Mouse (Mus musculus) naive thymus-derived CD4-positive, alpha-beta T cell, adult 2 months (primary cell): Measurements from ENCODE around the gene Actl7a.

ENCODE experiments used
- DNase-seq: peaks from one replicate; pipeline ENCODE4 v3.0.0-alpha.2; 2011; ENCODE audit warnings: low read depth

Actl7a gene

DNA sequence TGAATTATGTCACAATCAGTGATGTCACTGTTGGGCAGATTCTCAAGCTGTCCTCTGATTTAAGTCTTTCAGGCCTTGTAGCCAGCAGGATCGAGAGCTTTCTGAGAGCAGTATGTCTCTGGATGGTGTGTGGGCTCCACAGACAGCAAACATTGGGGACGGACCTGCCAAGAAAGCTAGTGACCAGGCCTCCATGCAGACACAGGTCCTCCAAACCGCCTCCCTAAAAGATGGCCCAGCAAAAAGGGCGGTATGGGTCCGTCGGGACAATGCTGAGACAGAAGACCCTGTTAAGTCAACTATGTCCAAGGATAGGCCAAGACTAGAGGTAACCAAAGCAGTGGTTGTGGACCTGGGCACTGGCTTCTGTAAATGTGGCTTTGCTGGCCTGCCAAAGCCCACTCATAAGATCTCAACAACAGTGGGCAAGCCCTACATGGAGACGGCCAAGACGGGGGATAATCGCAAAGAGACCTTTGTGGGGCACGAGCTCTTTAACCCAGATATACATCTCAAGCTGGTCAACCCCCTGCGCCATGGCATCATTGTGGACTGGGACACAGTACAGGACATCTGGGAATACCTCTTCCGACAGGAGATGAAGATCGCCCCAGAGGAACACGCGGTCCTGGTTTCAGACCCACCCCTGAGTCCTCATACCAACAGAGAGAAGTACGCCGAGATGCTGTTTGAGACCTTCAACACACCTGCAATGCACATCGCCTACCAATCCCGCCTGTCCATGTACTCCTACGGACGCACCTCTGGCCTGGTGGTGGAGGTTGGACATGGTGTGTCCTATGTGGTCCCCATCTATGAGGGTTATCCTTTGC lies at the start of gene Actl7a:
Actl7a (plus strand) TSS at position 51 of the 833 bp plus-strand sequence.
- DNase-seq, result no peak

- no peak for DNase-seq
Observed at GRCm38 (mm10) chr4:56696401-56696800, 46.8 kb upstream of the Actl7a start.

- DNase-seq, result no peak
Observed at GRCm38 (mm10) chr4:56698671-56699070, 44.5 kb upstream of the Actl7a start.

GRCm38 (mm10) chr4:56702234-56702633 lies 41.0 kb upstream of the Actl7a start:
- DNase-seq, result no peak

GRCm38 (mm10) chr4:56713155-56713554 lies 30.1 kb upstream of the Actl7a start:
- DNase-seq, result no peak

GRCm38 (mm10) chr4:56716801-56717200 lies 26.4 kb upstream of the Actl7a start:
- no peak for DNase-seq

DNA sequence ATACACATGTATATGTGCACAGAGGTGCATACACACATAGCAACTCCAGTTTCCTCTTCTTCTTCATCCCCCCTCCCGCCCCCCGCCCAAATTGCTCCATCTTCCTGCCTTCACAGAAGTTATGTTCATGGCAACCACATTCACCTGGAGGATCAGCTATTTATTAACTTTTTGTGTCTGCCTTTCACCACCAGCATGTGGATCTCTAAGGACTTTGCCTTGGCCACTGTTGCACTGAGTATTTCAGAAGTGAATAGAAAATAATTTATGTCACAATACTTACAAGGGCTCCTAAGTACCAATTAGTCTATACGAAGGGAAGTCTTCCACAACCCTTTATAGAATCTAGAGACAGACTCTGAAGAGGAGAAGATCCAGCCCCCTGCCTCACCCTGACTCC lies 25.3 kb upstream of the Actl7a start:
- DNase-seq, result no peak

DNA sequence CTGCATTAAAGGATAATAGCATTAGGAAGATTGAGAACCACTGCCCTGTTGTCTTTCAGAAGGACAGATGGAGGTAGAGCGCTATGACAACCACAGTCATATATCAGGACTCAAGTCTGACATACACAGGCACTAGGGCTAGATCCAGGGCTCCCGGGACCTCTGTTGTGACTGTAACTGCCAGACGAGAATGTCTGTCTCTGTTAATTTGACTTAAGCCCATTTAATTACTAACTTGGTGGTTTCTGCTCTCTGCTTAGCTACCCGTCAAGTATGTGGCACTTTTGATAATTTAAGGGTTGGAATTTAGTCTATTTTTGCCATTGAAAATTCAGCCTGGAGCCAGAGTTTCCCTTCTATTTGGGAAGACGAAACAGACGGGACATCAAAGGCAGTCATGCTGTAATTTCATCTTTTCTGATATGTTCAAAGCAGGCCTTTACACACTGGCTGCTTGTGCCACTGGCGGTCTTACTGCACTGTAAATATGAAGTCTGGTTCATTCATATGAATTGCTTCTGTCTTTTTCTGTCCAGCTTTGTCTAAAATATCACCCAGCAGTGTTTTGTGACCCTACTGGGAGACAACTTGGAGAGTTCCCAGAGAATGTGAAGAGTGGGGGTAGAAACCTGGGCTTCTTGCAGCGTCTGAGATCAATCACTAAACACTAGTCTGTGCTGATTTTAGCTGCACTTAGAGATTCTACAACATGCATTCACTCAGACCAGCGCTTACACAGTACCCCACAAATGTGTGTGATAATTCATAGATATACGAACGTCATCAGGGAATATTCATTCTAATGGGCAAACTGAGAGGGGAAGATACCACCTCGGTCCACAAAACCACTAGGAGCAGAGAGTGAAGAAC lies 24.4 kb upstream of the Actl7a start:
- no peak for DNase-seq

DNA sequence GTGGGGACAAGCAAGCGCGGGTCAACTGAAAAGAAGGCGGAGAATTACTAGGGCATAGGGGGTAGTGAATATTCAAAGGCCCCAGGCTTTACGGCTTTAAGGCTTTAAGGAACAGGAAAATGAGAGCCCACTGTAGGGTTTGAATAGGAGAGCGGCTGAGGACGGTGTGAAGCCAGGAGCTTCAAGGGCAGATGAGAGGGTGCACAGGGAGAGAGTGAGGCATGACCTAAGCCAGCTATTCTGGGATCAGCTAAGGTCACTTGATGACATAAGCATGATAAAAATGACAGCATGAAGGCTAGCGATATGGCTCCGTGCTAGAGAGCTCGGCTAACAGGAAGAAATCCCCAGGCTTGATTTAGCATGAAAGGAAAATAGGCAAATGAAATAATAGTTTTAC lies 23.8 kb upstream of the Actl7a start:
- no peak for DNase-seq

DNA sequence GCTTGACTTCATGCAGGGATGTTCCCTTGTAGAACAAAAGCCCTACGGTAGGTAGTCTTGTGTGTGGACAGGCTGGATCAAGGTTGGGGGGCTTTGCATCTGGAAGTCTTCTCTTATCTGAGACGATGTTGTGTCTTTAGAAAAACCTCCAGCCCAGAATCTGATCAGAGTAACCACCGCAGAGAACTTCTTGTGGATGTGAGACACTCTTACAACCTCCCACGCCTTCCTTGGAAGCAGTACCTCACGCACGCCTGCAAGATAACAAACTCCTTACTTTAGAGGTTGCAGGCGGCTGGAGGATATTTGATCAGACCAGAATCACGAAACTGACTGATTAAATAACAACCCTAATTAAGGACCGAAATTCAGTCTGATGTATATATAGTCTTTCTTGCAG lies 22.8 kb upstream of the Actl7a start:
- DNase-seq, result no peak

DNA sequence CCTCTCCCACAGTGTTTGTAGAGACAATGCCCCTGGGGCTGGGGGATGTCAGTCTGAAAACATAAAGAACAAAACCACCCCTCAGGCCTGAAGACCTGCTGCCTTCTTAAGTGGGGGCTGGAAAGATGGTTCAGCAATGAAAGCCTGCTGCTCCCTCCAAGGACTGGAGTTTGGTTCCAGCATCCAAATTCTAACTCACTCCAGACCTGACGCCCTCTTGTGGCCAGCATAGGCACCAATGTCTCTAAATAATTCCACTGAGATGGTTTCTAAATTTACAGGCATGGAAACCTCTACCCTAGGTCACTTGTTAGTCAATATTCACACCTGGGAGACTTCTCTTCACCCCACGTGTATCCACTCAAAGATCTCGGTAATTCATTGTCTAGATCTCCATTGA lies 21.7 kb upstream of the Actl7a start:
- peak; percentile 19 for DNase-seq

DNA sequence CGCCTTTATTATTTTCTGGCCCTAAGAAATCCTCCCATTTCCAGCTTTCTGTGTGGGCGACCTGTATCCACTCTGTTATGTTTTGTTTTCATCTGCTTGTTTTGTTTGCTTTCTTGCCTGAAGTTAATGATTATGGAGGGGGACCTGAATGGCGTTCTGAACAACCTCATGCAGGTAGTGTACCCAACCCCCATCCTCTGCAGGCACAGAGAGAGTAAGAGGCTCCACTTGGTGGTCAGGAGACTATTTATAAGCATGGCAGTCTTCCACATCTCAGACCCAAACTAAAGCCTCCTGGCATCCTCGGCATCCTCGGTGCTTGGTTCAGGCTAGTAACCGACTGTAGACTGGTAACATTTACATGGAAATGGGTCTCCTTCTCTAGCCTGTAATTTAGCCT lies 20.9 kb upstream of the Actl7a start:
- DNase-seq, result no peak

DNA sequence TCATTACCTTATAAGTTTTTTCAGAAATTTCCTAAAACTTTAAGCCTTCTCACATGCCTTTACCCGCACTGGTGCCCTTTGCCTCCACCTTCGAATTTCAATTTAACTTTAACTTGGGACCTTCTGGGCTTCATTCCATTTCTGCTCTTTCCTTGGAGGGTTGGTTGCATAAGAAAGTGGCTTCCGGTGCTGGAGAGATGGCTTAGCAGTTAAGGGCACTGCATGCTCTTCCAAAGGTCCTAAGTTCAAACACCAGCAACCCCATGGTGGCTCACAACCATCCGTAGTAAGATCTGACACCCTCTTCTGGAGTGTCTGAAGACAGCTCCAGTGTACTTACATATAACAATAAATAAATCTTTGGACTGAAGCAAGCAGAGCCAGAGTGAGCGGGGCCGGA lies 20.0 kb upstream of the Actl7a start:
- no peak for DNase-seq

GRCm38 (mm10) chr4:56725839-56726238 lies 17.4 kb upstream of the Actl7a start:
- peak; percentile 5 for DNase-seq

DNA sequence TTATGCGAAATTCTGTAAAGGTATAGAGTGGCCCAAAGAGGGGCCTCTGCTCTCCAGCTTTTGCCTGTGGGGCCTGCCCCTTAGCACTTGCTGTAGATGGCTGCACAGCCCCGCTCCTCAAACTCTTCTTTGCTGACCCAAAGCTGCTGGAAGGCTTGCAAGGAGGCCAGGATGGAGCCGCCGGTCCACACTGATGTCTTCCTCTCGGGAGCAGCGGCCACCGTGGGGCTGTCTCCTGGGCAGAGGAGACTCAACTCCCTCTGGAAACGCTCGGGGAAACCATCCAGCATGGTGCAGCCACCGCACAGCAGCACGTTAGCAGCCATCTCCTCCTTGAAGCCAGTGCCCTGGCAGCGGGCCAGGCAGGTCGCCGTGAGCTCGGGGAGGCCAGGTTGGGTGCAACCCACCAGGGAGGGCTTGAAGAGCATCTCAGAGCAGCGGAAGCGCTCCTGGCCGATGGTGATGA lies 3.2 kb upstream of the Actl7a start, which contains the start of gene Gm26657:
Gm26657 (plus strand) TSS at position 51 of the 466 bp plus-strand sequence.
- no peak for DNase-seq

DNA sequence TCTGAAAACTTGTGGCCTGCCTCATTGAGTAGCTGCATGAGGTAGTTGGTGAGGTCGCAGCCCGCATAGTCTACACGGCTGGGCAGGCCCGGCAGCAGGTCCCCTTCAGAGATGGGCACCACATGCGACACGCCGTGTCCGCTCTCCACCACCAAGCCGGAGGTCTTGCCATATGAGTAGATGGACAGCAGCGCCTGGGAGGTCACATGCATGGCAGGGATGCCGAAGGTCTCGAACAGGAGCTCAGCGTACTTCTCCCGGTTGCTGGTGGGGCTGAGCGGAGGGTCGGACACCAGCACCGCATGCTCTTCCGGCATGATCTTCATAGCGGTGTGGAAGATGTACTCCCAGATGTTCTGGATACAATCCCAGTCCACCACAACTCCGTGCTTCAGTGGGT lies 2.6 kb upstream of the Actl7a start:
- DNase-seq, result no peak

GRCm38 (mm10) chr4:56741041-56741493 lies 2.1 kb upstream of the Actl7a start, which contains the start of gene Actl7b:
TSS of gene Actl7b (minus strand) at chr4:56741443.
- no peak for DNase-seq

- DNase-seq, result no peak
Observed at GRCm38 (mm10) chr4:56742698-56743097, 515 bp upstream of the Actl7a start.

DNA sequence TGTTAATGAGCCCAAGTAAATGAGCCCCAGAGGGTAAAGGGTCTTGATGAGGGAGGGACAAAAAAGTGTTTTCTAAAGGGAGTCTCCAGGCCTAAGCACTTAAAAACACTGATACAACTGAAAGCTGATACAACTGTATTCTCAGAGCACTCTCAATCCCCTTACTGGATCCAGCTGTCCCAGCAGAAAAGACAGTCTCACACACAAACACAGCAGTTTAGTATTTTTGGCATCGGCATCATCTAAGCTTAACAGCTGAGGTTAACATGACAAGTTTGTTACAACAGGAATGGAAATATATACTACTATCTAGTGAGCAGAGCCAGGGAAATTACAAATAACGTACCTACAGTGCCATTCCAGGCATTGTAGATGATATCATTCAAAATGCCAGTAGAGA lies 3.1 kb downstream of the Actl7a start:
- DNase-seq, result no peak

DNA sequence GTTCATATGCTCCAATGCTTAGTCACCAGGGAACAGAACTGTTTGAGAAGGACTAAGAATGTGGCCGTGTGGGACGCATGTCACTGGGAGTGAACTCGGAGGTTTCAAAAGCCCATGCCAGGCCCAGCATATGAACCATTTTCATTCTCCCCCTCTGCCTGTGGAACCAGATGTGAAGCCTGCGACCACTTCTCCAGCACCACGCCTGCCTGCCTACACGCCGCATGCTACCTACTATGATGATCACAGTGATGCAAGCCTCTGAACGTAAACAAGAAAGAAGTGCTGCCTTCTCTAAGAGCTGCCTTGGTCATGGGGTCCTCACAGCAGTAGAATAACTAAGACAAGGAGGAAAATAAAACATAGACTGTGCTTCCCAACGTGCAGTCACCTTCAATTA lies 4.2 kb downstream of the Actl7a start:
- DNase-seq, result no peak

DNA sequence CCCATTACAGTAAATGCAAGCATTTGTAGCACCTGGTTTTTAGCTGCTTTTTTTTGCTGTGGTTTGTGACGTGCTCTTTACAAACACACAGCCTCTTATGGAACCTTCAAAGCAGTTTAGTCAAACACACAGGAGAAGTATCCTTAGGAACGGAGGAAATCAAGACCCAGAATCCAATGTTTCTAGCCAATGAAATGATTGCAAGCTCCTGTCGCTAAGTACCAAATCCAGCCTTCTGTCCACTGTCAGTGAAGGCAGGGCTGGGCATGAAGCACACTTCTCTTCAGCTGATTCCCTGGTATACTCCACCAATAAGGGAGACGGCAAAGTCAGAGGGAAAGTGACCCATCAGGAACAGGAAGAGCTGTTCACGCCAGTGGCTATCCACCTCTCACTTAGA lies 12.8 kb downstream of the Actl7a start:
- DNase-seq, result no peak

DNA sequence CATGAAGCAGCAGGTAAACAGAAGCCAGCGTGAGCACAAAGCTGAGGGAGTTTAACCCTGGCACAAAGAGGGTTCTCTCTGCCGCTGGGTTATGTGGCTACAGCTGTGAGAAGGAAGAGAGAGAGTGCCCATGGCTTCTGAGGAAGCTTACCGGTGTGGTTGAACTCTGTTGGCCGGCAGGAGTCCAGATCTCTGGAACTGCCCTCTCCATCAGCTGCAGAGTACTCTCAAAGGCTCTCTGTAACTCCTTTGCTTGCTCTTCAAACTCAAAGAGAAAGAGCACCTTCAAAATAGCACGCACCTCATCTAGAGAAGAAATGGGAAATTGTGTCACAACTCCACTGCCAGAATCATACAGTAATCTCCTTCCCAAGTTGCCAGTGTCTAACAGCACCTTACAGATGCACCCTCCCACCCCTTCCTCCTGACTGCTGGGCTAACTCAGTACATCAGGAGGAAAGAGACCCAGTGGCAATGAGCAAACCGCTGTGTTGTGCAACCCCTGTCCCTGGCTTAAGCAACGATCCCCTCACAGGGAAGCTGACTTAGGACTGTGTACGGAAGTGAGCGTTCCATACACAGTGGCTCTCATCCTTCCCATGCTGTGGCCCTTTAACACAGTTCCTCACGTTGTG lies 13.9 kb downstream of the Actl7a start:
- no peak for DNase-seq
